Mouse (Mus musculus): ENCODE data around the gene Mapk11. TPM values are rescaled to one million over a fixed set of nuclear protein-coding genes. Genes with fewer than 3 reads are reported as not detected.

Gene Mapk11
- 15.6 and 21.0 TPM in 2 replicates for polyA plus RNA-seq (2012; rRNA removed; ENCODE audit: low replicate concordance)

DNA sequence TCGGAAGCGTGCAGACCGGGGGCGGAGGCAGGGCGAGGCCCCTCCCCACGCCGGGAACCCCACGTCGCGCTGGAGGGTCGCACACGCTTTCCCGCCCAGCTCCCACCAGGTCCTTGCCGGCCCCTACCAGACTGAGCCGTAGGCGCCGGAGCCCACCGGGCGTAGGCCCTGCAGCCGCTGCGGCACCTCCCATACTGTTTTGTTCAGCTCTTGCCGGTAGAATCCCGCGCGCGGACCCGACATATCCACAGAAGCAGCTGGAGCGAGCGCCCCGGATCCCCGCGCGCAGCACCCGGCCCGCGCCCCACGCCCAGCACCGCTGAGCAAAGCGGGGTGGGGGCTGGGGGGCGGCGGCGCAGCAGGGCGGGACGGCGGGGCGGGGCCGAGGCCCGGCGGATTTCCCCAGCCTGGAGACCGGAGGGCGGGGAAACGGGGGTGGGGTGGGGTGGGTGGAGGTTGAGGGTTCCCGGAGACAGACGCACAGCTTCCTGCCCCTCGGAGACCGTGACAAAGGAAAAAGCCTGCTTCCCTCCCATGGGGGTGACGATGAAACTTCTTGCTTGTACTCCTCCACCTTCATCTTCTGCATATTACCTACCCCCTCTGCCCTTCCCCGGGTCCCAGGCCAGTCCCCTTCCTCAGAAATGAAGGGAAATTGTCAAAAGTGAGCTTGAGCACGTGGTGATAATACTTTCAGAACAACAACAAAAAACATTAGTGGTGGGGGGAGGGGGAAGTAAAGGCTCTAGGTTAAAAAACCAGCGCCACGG lies at the start of gene Mapk11:
Gene Mapk11 (minus strand): TSS at position 358 of the 770 bp plus-strand sequence.

DNA sequence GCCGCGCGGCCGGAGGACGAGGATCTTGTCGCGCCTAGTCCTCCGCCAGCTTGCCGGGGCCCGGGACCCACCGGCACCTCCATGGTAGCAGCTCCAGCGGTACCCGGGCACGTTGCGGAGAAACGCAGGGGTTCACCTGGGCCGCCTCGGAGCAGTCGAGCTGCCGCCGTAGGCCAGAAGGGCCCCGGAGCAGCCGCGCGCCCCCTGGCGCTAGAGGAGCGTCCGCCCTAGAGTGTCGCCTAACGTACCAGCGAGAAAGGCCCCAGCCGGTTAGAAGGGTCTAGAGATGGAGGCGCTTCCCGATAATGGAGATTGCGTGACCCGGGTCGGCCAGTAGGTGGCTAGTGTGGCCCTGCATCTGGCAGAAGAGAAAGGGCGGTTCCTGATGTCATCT lies 46.9 kb upstream of the Mapk11 start, which contains the start of gene Dennd6b:
Gene Dennd6b (minus strand): TSS at position 184 of the 394 bp plus-strand sequence.

DNA sequence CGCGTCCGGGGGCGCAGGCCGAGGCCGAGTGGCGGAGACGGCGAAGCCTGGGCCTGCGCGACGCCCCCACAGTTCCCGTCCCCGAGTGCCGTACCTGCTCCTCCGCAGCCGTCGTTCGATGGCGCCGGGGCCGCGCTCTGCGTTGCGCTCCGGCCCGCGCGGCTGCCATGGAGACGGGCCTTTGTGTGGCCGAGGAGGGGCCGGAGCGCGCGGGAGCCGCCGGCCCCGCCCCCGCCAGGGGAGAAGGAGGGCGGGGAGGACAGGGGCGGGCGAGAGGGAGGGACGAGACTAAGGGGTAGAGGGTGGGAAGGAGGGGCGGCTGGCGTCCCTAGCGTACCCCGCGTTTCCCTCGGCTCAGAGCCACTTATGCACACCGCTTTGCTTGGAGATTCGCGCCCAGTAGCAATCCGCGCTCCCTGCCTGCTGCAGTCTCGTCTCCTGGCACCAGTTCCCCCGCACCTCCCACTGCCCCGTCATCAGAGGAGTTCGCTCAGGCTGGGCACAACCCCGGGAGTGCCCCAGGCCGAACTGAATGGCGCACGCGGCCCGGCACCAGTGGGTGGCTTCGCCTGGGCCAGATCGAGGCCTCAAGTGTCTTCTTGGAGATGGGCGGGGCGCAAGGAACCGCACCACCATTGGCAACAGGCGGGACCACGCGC lies 31.3 kb upstream of the Mapk11 start, which contains the start of gene Plxnb2:
Gene Plxnb2 (minus strand): TSS at position 218 of the 659 bp plus-strand sequence.

GRCm38 (mm10) chr15:89140659-89141252 lies 8.7 kb downstream of the Mapk11 start, which contains the start of gene Mapk12:
TSS of gene Mapk12 (minus strand) at chr15:89140703.

DNA sequence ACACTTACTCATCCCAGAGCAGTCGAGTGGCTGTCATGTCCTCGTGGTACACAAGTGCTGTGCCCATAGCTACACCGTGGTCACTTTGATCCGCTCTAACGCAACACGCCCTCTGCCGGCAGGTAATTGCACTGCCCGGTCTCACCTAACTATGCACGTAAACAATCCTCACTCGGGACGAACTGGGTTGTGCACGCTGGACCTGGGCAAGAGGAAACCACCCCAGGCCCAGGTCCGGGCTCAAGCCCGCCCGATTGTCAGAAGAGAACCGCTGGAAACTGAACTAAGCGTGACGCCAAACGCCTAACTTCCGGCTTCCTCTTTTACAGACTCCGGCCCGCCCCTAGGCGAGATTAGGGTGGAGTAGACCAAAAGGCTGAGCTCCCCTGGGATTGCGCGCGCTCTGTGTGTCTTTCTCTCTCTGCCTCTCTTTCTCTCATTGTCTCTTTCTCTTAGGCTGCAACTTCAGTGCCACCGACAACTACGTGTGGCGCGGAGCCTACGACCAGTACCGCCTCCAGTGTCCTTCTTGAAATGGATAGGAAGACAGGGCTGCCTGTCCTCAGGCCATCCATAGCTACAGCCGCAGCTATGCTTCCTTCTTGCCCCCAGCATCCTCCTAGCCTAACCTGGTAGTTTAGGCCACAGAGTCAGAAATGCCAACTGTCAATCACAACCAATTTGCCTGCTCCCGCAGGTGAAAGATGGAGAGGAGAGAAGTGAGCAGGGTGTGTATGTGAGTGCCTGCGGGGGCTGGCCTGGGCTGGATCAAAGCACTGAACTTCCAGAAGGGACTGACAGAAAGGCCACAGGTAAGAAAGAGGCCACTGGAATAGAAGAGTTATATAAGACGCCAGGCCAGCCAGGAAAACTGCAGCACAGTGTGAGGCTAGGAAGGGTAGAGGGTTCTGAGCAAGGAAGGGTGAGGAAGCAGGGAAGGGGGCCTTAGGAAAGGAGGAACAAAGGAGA lies 20.8 kb downstream of the Mapk11 start, which contains the start of gene Hdac10:
Gene Hdac10 (minus strand): TSS at position 319 of the 969 bp plus-strand sequence.

DNA sequence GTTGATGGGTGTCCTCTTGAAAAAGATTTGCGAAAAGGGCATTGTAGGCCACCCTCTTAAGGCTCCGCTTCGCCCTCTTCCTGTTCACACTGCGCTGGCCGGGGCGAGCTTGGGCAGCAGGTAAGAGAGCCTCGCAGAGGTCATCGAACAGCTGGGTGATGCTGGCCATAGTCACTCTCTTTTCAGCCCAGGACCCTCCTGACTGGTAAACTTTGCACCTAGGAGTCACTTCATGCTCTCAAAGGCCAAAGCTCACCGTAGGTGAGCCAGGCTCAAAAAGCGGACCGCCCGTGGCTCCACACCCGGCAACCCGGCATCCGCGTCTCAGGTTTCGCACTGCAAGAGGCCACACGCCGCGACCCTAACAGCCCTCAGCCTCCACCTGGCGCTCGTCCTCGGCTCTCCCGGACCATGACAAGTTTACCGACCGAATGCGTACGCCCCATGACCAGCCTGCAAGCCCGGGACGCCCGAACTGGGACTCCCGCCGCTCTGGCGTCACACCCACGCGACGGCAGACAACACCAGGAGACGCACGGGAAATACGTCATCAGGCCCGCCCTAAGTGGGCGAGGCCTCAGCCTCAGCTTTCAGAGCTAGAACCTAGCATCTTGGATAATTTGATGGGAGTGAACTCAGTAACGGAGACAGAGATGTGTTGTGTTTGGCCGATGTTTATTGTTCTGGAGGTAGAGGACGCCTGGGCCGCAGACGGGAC lies 26.6 kb downstream of the Mapk11 start, which contains the start of gene Tubgcp6:
Gene Tubgcp6 (minus strand): TSS at position 464 of the 718 bp plus-strand sequence.

Other genes starting within 250 kb of the Mapk11 start
- gene Ttll8, start 195.2 kb downstream of the Mapk11 start, polyA plus RNA-seq (2012; rRNA removed; ENCODE audit: low replicate concordance) = not detected in 2 replicates
- 0.39 and 0.61 TPM in 2 replicates for gene Mlc1, start 170.6 kb downstream of the Mapk11 start, polyA plus RNA-seq (2012; rRNA removed; ENCODE audit: low replicate concordance)
- not detected in 2 replicates for gene Mov10l1, start 166.7 kb downstream of the Mapk11 start, polyA plus RNA-seq (2012; rRNA removed; ENCODE audit: low replicate concordance)
- gene Panx2, start 89.9 kb downstream of the Mapk11 start, polyA plus RNA-seq (2012; rRNA removed; ENCODE audit: low replicate concordance) = 0.33 and 0.56 TPM in 2 replicates
- gene Trabd, start 74.5 kb downstream of the Mapk11 start, polyA plus RNA-seq (2012; rRNA removed; ENCODE audit: low replicate concordance) = 45.0 and 62.8 TPM in 2 replicates
- gene Selenoo, start 60.5 kb downstream of the Mapk11 start, polyA plus RNA-seq (2012; rRNA removed; ENCODE audit: low replicate concordance) = 52.7 and 67.8 TPM in 2 replicates
- gene Tubgcp6, start 26.5 kb downstream of the Mapk11 start, polyA plus RNA-seq (2012; rRNA removed; ENCODE audit: low replicate concordance) = 33.0 and 35.5 TPM in 2 replicates
- 57.4 and 63.6 TPM in 2 replicates for gene Hdac10, start 20.9 kb downstream of the Mapk11 start, polyA plus RNA-seq (2012; rRNA removed; ENCODE audit: low replicate concordance)
- gene Mapk12, start 8.9 kb downstream of the Mapk11 start, polyA plus RNA-seq (2012; rRNA removed; ENCODE audit: low replicate concordance) = 14.0 and 43.9 TPM in 2 replicates
- 106 and 146 TPM in 2 replicates for gene Plxnb2, start 31.2 kb upstream of the Mapk11 start, polyA plus RNA-seq (2012; rRNA removed; ENCODE audit: low replicate concordance)
- 23.7 and 25.8 TPM in 2 replicates for gene Dennd6b, start 46.9 kb upstream of the Mapk11 start, polyA plus RNA-seq (2012; rRNA removed; ENCODE audit: low replicate concordance)
- 133 and 457 TPM in 2 replicates for gene Ppp6r2, start 61.9 kb upstream of the Mapk11 start, polyA plus RNA-seq (2012; rRNA removed; ENCODE audit: low replicate concordance)
- gene Sbf1, start 165.7 kb upstream of the Mapk11 start, polyA plus RNA-seq (2012; rRNA removed; ENCODE audit: low replicate concordance) = 309 and 314 TPM in 2 replicates
- gene Adm2, start 173.1 kb upstream of the Mapk11 start, polyA plus RNA-seq (2012; rRNA removed; ENCODE audit: low replicate concordance) = 1.6 and 3.6 TPM in 2 replicates
- 0.23 and 0.49 TPM in 2 replicates for gene Miox, start 184.8 kb upstream of the Mapk11 start, polyA plus RNA-seq (2012; rRNA removed; ENCODE audit: low replicate concordance)
- gene Lmf2, start 206.0 kb upstream of the Mapk11 start, polyA plus RNA-seq (2012; rRNA removed; ENCODE audit: low replicate concordance) = 51.5 and 67.3 TPM in 2 replicates
- gene Ncaph2, start 206.1 kb upstream of the Mapk11 start, polyA plus RNA-seq (2012; rRNA removed; ENCODE audit: low replicate concordance) = 133 and 153 TPM in 2 replicates
- gene Sco2, start 224.2 kb upstream of the Mapk11 start, polyA plus RNA-seq (2012; rRNA removed; ENCODE audit: low replicate concordance) = 38.4 and 47.4 TPM in 2 replicates
- gene Tymp, start 227.4 kb upstream of the Mapk11 start, polyA plus RNA-seq (2012; rRNA removed; ENCODE audit: low replicate concordance) = 1.5 and 10.2 TPM in 2 replicates
- 5.0 TPM in 2 replicates for gene Odf3b, start 229.7 kb upstream of the Mapk11 start, polyA plus RNA-seq (2012; rRNA removed; ENCODE audit: low replicate concordance)
- 0.02 TPM in 1 of 2 replicates, not detected in the other for gene Klhdc7b, start 235.3 kb upstream of the Mapk11 start, polyA plus RNA-seq (2012; rRNA removed; ENCODE audit: low replicate concordance)